Mouse (Mus musculus): Measurements from ENCODE around the gene Tmem161b. TPM values are rescaled to one million over a fixed set of nuclear protein-coding genes. Genes with fewer than 3 reads are reported as not detected.

The Tmem161b gene
- polyA plus RNA-seq, 1 experiment from 2014 or later = 23.6 TPM

GRCm38 (mm10) chr13:84343272-84343671, 121.2 kb downstream of the Tmem161b start:
- no peaks in the 10 kb centered on the region for H3K9me3 ChIP-seq (replicated peaks; ENCODE audit: control insufficient read depth, low read length, poor library complexity, severe bottlenecking)
- H3K4me3 ChIP-seq (ENCODE audit: low read depth, low read length) = no peak overlapping the region
- H3K4me1 ChIP-seq (ENCODE audit: control insufficient read depth, insufficient read depth, low read length) = peaks cover 27% of the 10 kb centered on the region
- ATAC-seq = no peak
- peak overlapping the region; percentile 44 for H3K27ac ChIP-seq (ENCODE audit: low read length)
- no peak overlapping the region for H3K9ac ChIP-seq (ENCODE audit: low read depth, low read length)
- H3K27me3 ChIP-seq (ENCODE audit: control insufficient read depth, insufficient read depth, low read depth, low read length) = no peaks in the 10 kb centered on the region
- WGBS = 31% methylated on average over 5 of the region's 5 CpGs
- H3K4me2 ChIP-seq (ENCODE audit: low read length) = no peak overlapping the region
- H3K36me3 ChIP-seq (ENCODE audit: control insufficient read depth, insufficient read depth, low read length) = no peaks in the 10 kb centered on the region

GRCm38 (mm10) chr13:84343691-84344495, 121.8 kb downstream of the Tmem161b start:
- Histone ChIP-seq H3K27me3 (ENCODE audit: control insufficient read depth, insufficient read depth, low read depth, low read length) (no peaks in the 10 kb centered on the region), H3K36me3 (ENCODE audit: control insufficient read depth, insufficient read depth, low read length) (no peaks in the 10 kb centered on the region), H3K4me3 (ENCODE audit: low read depth, low read length) (no peak overlapping the region), H3K27ac (ENCODE audit: low read length) (peak overlapping the region; percentile 94), H3K4me1 (ENCODE audit: control insufficient read depth, insufficient read depth, low read length) (peaks cover 27% of the 10 kb centered on the region), H3K4me2 (ENCODE audit: low read length) (peak overlapping the region; percentile 58; the same call in 1 of the 2 replicates), H3K9ac (ENCODE audit: low read depth, low read length) (peak overlapping the region; percentile 48), H3K9me3 (replicated peaks; ENCODE audit: control insufficient read depth, low read length, poor library complexity, severe bottlenecking) (no peaks in the 10 kb centered on the region)
- ATAC-seq = no peak
- 18% methylated on average over 13 of the region's 13 CpGs for WGBS

GRCm38 (mm10) chr13:84344711-84345110, 122.6 kb downstream of the Tmem161b start:
- Histone ChIP-seq H3K9ac (ENCODE audit: low read depth, low read length) (peak overlapping the region; percentile 50), H3K27ac (ENCODE audit: low read length) (peak overlapping the region; percentile 94), H3K4me3 (ENCODE audit: low read depth, low read length) (no peak overlapping the region), H3K4me2 (ENCODE audit: low read length) (peak overlapping the region; percentile 58), H3K4me1 (ENCODE audit: control insufficient read depth, insufficient read depth, low read length) (peaks cover 30% of the 10 kb centered on the region), H3K36me3 (ENCODE audit: control insufficient read depth, insufficient read depth, low read length) (no peaks in the 10 kb centered on the region), H3K9me3 (replicated peaks; ENCODE audit: control insufficient read depth, low read length, poor library complexity, severe bottlenecking) (no peaks in the 10 kb centered on the region), H3K27me3 (ENCODE audit: control insufficient read depth, insufficient read depth, low read depth, low read length) (no peaks in the 10 kb centered on the region)
- 18% methylated on average over 7 of the region's 7 CpGs for WGBS
- ATAC-seq = no peak

GRCm38 (mm10) chr13:84345114-84345513, 123.0 kb downstream of the Tmem161b start:
- peak overlapping the region; percentile 94 for H3K27ac ChIP-seq (ENCODE audit: low read length)
- no peaks in the 10 kb centered on the region for H3K27me3 ChIP-seq (ENCODE audit: control insufficient read depth, insufficient read depth, low read depth, low read length)
- 14% methylated on average over 8 of the region's 8 CpGs for WGBS
- H3K9me3 ChIP-seq (replicated peaks; ENCODE audit: control insufficient read depth, low read length, poor library complexity, severe bottlenecking) = no peaks in the 10 kb centered on the region
- peak overlapping the region; percentile 43; the same call in 1 of the 2 replicates for H3K9ac ChIP-seq (ENCODE audit: low read depth, low read length)
- peaks cover 33% of the 10 kb centered on the region for H3K4me1 ChIP-seq (ENCODE audit: control insufficient read depth, insufficient read depth, low read length)
- ATAC-seq = no peak
- no peaks in the 10 kb centered on the region for H3K36me3 ChIP-seq (ENCODE audit: control insufficient read depth, insufficient read depth, low read length)
- H3K4me3 ChIP-seq (ENCODE audit: low read depth, low read length) = peak overlapping the region; percentile 12; the same call in 1 of the 2 replicates
- H3K4me2 ChIP-seq (ENCODE audit: low read length) = peak overlapping the region; percentile 58

Small RNAs within 50 kb of the gene (microRNA-seq; reads per million reads assigned to microRNA genes)
- not detected for gene Gm24331

Measured in midbrain, embryonic 16.5 days (tissue).